Mouse (Mus musculus) layer of hippocampus, postnatal 36 days (tissue): ENCODE measurements around the gene Uox. TPM values are rescaled to one million over a fixed set of nuclear protein-coding genes. Genes with fewer than 3 reads are reported as not detected.

ENCODE experiments used
- DNase-seq, 2 experiments: peaks; one replicate each; pipeline ENCODE4 v3.0.0; 2022
- total RNA-seq, 2 experiments: library from RNA; stranded (reverse); gene quantifications; 2 replicates each; pipeline ENCODE4 v1.2.3; 2021

Gene Uox
- under 1 TPM; 0.18 to 0.25 TPM for total RNA-seq

DNA sequence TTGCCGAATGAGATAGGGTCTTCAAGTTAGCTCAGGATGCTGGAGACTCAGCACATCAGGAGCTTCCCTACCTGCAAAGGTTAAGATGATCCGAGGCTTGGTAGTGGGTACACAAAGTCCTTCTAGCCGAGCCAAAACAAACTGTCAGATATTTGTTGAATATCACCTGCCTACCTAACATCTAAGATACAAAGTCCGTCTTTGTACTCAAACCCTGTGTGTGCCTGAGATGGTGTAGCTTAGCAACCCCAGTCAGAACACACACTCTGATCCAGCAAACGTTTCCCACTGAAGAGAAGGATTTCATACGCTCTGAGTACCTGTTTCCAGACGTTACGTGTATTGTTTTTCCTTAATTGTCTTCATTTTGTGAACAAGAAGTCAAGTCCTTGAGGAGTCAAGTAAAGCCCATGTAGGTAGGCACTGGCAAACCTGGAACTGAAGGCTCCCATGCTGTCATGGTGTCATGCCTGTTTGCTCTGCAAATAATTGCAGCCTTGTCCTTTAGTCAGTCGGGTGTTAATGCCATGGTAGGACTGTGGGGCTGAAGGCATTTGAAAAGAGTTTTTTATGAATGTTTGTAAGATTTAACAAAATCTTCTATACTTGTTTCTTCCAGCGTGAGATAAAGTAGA, at the start of gene Uox:
Gene Uox, plus strand, starts transcription at position 279 of the 635 bp plus-strand sequence.
- DNase-seq = no peak

DNA sequence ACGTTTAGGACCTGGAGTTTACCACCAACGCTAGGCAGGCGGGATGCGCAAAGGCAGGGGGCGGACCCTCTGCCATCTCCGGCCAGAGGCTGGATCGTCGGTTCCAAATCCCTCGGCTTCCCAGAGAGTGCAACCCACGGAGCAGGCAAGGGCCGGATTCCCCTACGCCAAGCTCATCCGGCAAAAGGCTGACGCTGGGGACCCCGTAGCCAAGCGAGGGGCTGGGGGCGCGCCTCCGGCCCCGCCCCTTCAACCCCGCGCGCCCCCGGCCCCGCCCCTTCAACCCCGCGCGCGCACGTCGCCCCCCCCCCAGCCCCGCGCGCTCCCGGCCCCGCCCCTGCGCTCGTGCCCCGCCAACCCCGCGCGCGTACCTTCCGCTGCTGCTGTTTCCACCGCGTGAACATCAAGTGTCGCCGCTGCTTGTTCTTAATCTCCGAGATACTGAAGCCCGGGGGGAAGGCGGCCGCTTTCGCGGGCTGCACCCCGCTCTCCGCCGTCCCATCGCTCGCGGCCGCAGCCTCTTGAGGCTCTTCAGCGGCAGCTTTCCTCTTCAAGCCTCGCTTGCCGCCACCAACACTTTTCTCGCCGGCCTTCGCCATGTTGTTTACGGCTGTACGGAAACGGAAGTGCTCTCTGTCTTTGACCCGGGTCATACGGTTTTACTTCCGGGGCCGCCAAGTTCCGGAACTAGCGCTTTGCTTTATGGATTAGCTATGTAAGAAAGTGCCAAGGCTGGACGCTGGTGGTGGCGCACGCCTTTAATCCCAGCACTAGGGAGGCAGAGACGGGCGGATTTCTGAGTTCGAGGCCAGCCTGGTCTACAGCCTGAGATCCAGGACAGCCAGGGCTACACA, 49.2 kb upstream of the Uox start, which contains the start of gene Rpf1:
Gene Rpf1, minus strand, starts transcription at position 632 of the 854 bp plus-strand sequence.
- peak; percentile 90 to 92 for DNase-seq

GRCm38 (mm10) chr3:146521652-146522020, 48.6 kb upstream of the Uox start:
- no peak for DNase-seq

DNA sequence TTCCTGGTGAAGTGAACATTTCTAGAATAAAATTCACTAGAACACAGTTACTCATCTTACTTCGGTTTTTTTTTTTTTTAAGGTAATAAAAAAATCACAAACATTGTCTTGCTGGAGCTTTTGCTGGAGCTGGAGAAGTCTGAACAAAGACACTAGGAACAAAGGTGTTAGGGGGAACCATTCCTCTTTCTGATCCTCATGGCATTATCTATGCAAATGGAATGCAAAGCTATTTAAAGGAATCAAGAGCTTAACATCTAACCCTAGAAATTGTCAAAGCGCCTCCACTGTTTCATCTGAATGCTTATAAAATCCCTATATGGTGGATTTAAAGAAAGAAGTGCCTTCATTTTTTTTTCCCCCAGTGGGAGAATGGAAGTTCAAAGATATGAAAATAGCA, 41.9 kb upstream of the Uox start:
- DNase-seq = no peak

DNA sequence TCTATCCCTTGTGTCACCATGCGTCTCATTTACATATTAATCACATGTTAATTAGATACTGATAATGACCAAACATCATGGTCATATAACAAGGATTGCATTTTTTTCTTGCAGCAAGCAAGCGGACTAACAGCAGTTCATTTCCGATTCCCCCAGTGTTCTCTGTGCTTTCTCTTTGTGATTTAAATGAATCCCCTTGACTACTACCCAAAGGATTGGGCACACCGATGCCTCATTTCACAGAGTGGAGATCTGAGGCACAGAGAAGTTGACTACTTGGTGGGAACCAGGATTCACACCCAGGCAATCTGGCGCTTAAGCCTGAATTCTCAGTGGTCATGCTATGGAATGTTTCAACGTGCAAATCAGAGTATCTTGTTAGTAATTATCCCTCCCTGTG, 35.2 kb upstream of the Uox start:
- DNase-seq = no peak

DNA sequence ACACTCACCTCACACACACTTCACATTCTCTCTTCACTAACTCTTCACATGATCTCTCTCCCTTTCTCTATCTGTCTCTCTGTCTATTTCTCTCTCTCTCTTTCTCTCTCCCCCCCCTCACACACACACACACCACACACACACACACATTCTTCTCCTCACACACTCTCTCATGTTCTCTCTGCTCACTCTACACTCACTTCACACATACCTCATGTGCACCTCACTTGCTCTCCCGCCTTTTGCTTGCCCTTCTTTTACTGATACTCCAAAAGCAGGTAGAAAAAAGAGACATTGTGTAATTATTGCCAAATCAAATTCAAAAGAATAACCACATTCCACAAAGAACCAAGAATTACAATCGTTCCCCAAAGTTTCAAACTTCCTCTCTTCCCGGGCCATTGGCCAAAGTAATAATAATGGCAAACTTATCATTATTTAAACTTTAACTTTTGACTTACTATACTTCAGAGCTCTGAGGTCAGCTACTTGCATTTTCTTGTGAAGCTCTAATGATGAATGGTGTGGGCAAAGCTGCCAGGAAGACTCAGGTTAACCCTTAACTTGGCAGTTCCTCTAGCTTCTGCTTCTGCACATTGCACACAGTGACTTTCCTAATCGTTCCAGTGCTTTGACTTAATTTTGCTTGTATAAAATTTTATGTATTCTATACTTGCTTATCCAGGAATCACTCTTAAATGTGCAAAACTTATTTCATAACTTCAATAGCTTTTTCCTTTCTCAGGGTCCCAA, 29.5 kb upstream of the Uox start:
- no peak for DNase-seq

DNA sequence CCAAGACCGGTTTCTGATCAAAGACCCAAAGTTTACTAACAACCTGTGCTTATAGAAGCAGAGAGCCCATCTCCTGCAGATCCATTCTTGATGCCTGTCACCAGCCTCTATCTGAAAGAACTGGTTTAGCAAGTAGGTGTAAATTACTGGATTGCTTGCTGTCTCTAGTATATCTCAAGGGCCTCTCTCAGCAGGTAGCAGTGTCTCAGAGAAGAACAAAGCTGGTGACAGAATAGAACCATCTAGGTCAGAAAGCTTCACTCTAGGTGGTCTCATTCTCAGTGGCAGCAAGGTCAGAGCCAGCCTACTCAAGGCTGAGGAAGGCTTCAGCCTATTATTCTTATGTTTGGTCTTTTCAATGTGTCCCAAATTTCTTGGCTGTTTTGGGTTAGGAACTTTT, 26.6 kb upstream of the Uox start:
- no peak for DNase-seq

- no peak for DNase-seq
These were observed 15.4 kb upstream of the Uox start for GRCm38 (mm10) chr3:146554816-146555215.

DNA sequence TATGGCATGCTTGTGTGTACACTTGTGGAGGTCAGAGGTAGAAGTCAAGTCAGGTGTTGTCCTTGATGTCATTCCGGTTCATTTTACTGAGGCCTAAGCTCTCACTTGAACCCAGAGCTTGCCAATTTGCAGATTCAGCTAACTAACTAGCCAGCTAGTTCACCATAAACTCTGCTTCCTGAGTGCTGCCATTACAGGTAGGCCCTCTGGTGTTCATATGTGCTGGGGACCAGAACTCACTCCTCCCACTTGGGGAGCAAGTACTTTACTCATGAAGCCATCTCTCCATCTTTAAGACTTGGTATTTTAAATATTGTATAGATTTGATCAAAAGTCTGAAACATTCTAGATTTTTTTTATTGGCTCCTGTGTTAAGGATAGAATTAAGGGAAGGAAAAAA, 13.7 kb upstream of the Uox start:
- DNase-seq = no peak

DNA sequence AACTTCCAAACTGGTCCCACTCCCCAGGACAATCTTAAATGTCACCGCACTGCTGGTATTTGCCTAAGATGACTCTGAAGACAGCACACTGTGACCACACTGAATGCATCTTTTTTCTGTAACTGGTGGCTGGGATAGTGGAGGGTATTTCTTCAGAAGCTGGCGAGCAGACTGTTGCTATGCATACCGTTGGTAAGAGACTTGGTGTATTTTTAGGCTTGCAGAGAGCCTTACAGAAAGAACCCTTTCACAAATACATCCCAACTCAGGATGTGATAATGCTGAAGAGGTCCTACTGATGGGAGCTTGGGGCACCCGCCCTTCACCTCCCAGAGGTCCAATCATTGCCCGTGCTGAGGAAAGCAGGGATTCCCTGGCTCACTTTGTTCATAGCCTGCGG, 12.7 kb upstream of the Uox start:
- DNase-seq = no peak

GRCm38 (mm10) chr3:146562936-146563335, 7.3 kb upstream of the Uox start:
- DNase-seq = no peak

DNA sequence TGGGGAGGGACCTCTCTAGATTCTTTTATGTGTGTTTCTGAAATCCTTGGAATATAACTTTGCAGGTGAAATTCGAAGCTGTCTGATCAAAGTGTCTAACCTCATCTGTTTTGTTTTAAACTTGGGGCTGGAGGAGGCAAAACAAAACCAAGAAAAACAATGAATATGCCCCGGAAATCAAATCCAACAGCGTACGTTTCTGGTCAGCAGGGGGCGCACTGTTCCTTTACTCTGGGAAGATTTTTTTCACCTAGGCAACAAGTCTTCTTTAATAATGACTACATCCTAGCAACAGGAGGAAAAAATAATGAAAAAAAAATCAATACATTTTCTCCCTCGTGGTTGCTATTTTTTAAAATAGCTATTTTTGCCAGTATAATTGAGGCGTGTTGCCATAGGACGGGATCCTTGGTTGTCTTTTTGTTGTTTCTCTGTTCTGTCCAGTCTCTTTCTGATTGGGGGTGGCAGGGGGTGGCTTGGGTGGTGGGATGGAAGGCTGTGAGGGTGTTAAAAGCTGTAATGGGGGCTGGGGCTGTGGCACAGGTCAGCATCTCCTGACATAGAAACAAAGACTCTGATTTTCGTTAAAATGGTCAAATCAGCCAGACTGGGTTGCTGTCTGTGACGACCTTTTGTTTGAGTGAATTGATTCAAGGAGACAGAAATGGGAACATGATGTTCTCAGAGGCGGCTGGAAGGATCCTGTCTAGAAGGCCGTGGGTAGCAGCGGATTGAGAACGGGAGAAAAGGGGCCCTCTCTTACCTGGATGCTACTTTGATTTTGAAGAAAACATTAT, 5.8 kb upstream of the Uox start:
- DNase-seq = peak; percentile 78

DNA sequence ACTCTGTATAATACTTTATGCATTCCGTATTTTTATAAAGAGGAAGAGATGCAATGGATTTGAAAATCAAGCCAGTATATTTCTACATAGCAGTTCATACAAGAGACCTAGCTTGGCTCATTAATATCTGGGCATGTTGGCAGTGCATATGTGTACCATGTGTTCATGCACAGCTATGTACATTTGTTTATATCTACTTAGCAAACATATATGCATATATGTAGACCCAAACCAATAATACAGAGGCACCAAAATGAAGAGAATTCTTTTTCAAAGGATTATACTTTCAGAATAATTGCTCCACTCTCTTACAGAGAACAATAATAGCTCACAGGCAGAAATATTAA, 5.2 kb upstream of the Uox start:
- DNase-seq = no peak

DNA sequence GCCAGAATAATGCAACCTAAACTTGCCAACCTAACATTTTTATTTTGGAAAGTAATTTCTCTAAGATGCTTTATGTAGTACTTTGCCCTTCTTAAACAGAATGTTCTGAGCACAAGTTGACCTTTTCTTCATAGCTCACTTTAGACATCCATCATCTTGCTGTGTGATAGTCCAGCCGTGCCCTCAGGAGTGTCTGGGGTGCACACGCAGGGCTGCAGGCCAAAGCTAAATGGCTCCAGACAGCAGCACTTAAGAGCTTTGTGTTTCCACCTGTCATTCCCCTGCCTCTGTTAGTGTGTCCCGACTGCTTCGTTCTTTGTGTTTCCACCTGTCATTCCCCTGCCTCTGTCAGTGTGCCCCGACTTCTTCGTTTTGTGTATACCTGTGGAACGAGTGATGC, 2.9 kb upstream of the Uox start:
- no peak for DNase-seq

DNA sequence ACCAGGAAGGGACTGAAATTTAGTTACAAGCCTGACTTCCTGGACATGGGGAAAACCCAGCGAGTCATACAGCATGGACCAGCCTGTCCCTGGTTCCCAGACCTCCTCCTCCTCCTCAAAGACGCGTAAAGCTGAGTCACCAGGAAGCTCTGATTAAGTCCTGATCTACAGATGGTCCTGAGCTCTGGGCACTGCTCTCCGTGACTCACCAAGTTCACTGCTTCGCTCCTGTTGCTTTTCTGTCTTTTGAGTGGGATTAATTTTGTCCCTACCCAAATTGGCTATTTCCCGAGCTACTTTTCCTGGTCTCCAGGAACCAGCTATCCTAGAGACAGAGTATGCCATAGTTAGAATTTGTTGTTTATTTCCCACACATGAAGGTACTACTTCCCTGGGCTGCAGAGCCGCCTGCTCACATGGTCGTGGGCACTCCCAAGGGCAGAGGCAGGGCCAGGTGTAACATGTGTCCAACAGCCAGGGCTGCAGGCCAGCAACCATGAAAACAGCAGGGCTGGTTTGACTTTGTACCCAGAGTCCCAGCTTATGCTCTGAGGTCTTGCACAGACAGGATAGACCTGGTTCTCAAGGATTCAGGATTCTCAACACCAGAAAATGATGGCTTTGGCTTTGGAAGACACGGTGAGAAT, 2.2 kb upstream of the Uox start:
- DNase-seq = no peak

DNA sequence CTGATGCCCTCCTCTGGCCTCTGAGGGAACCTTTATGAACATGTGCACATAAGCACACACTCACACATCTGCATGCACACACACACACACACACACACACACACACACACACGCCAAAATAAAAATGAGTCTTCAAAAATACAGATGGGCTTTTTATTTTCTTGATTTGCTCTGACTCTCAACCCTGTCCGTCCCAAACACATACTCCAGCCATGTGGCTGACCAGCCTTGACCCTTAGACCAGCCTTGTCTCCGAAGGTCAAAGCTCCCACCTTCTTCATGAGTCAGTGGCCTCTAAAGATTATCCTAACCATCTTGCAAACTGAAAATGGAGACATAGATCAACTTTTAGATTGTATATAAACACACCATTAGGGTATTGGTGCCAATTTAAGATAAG, 632 bp upstream of the Uox start:
- no peak for DNase-seq

- DNase-seq = no peak
These were observed 713 bp downstream of the Uox start for GRCm38 (mm10) chr3:146570939-146571338.

- DNase-seq = no peak
These were observed 1.1 kb downstream of the Uox start for GRCm38 (mm10) chr3:146571341-146571740.

DNA sequence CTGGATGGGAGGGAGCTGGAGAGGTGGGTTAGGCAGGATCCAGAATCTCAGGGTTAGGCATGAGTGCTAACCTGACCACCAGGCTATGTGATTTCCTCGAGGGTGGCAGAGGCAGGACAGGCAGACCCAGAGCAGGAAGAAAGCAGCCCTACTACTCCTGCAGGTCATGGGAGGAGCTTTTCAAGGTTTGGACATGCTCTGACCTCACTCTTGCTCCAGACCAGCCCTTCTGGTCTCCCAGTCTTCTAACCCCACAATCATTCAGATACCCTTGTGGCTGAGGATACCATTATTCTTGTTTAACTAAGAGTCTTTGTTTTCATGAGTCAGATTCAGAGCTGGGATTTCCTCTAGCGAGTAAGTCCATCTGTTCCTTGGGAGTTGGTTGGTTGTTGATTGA, 7.4 kb downstream of the Uox start:
- no peak for DNase-seq

DNA sequence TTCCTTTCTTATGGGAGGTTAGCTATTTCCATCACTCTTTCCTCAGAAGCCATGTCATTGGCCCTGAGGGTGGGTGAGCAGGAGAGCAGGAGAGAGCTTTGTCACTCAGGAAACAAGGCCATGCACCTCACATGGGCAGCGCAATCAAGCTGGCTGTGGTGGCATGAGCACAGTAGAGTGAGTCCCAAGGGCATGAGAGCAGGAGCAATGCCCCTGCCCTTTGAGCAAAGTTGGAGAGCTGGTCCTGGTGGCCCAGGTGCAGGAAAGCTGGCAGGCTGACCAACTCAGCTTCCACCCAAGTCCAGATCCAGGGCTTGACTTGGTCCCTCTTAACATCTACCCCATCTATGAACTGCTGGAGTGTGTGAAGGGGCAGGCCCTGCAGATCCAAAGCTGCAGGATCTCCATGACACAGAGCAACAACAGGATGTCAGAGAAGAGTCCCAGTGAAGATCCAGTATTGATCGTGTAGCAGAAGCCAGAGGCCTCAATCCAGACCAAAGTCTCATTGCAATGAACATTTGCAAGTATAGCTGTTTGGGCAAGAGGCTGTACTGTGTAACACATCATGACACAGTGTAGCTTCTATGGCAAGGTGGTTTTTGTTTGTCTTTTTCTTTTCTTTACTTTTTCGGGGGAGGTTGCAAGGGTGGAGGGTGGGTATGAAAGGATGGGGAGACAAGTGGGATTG, 10.0 kb downstream of the Uox start:
- DNase-seq = no peak

DNA sequence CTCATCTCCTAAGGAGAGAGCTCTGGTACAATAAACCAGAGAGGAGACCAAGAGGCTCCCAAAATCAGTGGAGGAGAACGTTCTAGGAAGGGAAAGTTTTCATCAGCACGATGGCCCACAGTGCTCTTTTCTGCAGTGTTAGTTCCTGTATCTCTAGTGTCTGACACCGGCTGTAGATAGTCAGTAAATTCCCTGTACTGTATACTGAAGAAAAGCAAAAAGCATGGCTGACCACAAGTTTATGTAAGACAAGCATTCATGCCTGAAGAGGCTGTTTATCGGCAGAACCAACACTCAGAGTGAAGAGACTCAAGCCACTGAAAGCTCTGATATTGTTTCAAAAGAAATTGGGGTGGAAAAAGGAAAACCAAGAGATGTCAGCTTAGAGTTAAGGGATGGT, 13.3 kb downstream of the Uox start:
- no peak for DNase-seq

DNA sequence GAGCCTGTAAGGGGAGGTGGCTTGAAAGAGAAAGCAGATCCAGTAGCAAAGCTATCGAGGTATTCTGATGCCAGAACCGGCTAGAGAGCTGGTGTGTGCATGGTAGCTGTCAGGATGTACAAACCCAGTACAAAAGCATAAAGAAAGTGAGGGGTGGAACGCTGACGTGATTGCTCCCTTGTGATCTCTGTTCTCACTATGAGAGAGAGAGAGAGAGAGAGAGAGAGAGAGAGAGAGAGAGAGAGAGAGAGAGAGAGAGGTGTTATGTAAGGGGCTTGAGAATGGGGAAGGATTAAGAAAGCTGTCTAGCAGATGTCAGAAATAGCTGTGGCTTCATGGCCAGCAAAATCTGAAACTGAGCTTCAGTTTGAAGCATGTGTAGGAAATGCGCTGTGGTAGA, 13.7 kb downstream of the Uox start:
- DNase-seq = no peak
